Mouse (Mus musculus) E14TG2a.4 (cell line): ENCODE data around the gene Dars2.

Experiments used
- H3K27me3 ChIP-seq: 2 replicates; pipeline ENCODE4 v1.6.1; 2014; ENCODE audit warnings: low read length, control low read depth; ENCODE audit not compliant: insufficient read depth
- H3K36me3 ChIP-seq: 2 replicates; pipeline ENCODE4 v1.6.1; 2014; ENCODE audit warnings: low read length, control low read depth; ENCODE audit not compliant: insufficient read depth
- H3K4me1 ChIP-seq: replicated peaks from 2 replicates; pipeline ENCODE4 v1.6.1; 2014; ENCODE audit warnings: low read depth, low read length, control low read depth
- H3K4me3 ChIP-seq: replicated peaks from 2 replicates; pipeline ENCODE4 v1.5.1; 2014; ENCODE audit warnings: mild to moderate bottlenecking, low read length
- H3K9me3 ChIP-seq: 2 replicates; pipeline ENCODE4 v1.6.1; 2014; ENCODE audit warnings: low read length, control low read depth
- CTCF ChIP-seq: conservative IDR thresholded peaks from 2 replicates; pipeline ENCODE4 v1.5.1; 2014; ENCODE audit warnings: low read length
- NANOG ChIP-seq: IDR thresholded peaks from 2 replicates; pipeline ENCODE4 v1.6.1; 2014; ENCODE audit warnings: borderline replicate concordance, low read length, mixed read lengths
- POU5F1 ChIP-seq: IDR thresholded peaks from 2 replicates; pipeline ENCODE4 v1.6.1; 2014; ENCODE audit warnings: low read length, borderline replicate concordance

The Dars2 gene

DNA sequence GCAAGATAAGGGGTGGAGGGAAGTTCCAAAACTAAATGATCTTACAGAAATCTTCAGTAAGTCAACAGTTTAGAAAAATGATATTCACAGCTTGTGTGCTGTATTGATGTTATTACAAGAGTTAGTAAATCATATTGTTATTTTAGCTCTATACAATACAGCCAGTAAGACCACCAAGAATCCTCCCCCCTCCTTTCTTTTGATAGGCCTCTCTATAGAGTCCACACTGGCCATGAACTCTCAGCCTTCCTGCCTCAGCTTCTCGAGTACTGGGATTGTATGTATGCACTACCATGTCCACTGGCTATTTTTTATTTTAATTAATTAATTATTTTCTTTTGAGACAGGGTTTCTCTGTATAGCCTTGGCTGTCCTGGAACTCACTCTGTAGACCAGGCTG lies 7.1 kb downstream of the Dars2 start:
- no peaks in the 10 kb centered on the region for H3K9me3 ChIP-seq
- H3K4me1 ChIP-seq: no peaks in the 10 kb centered on the region
- TF ChIP-seq NANOG (no peak), CTCF (no peak), POU5F1 (no peak)
- no peaks in the 10 kb centered on the region for H3K27me3 ChIP-seq
- H3K36me3 ChIP-seq: peaks cover 78% of the 10 kb centered on the region
- no peak overlapping the region for H3K4me3 ChIP-seq

- TF ChIP-seq POU5F1: no peak
- TF ChIP-seq NANOG: no peak
- TF ChIP-seq CTCF: no peak
- Histone ChIP-seq H3K27me3 (no peaks in the 10 kb centered on the region), H3K4me1 (no peaks in the 10 kb centered on the region), H3K4me3 (no peak overlapping the region), H3K36me3 (peaks cover 79% of the 10 kb centered on the region), H3K9me3 (no peaks in the 10 kb centered on the region)
Observed at GRCm38 (mm10) chr1:161057164-161057563, 13.3 kb downstream of the Dars2 start.

- TF ChIP-seq POU5F1 (no peak), NANOG (no peak), CTCF (no peak)
- Histone ChIP-seq H3K27me3 (no peaks in the 10 kb centered on the region), H3K4me1 (0 out of 2 replicates have a peak, but pooled peaks cover 5% of the 10 kb centered on the region), H3K4me3 (no peak overlapping the region), H3K36me3 (peaks cover 90% of the 10 kb centered on the region), H3K9me3 (no peaks in the 10 kb centered on the region)
Observed at GRCm38 (mm10) chr1:161046972-161047371, 23.5 kb downstream of the Dars2 start.

DNA sequence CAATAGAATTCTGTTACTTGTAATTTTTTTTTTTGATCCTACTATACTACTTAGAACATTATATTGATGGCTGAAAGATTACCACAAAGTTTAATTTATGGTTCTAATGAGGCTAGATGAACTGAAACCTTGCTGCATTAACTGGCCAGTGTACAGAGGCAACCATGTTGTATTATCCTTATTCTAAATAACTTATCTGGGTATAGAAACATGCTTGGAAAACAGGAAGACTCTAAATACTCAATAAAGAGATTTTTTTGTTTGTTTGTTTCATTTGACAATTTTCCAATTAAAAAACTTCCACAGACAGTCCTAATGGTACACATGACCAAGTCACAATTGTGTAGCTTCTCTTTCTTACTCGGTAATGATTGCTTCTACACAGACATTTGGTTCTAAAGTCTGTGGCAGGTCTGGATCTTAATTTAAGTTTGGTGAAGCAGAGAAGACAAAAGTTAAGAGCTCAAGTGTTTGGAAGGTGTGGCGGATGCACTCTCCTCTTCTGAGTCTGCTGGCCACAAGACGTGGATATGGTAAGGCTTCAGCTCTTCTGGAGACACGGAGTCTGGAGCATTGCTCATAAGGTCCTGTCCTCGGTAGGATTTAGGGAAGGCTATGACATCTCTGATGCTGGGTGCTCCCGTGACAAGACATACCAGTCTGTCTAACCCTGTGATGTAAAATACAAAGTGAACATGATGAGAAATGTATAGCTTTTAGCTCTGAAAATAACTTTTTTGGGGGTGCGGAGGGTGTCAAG lies 29.0 kb downstream of the Dars2 start:
- 0 out of 2 replicates have a peak, but pooled peaks cover 5% of the 10 kb centered on the region for H3K4me1 ChIP-seq
- H3K36me3 ChIP-seq: peaks cover 79% of the 10 kb centered on the region
- TF ChIP-seq CTCF: no peak
- TF ChIP-seq NANOG: no peak
- no peak for TF ChIP-seq POU5F1
- H3K9me3 ChIP-seq: no peaks in the 10 kb centered on the region
- H3K4me3 ChIP-seq: no peak overlapping the region
- no peaks in the 10 kb centered on the region for H3K27me3 ChIP-seq

- H3K9me3 ChIP-seq: no peaks in the 10 kb centered on the region
- no peaks in the 10 kb centered on the region for H3K27me3 ChIP-seq
- H3K4me3 ChIP-seq: no peak overlapping the region
- H3K4me1 ChIP-seq: 0 out of 2 replicates have a peak, but pooled peaks cover 5% of the 10 kb centered on the region
- H3K36me3 ChIP-seq: peaks cover 79% of the 10 kb centered on the region
- TF ChIP-seq CTCF (no peak), NANOG (no peak), POU5F1 (no peak)
Observed at GRCm38 (mm10) chr1:161040855-161041254, 29.6 kb downstream of the Dars2 start.

GRCm38 (mm10) chr1:161040426-161040770 lies 30.1 kb downstream of the Dars2 start:
- Histone ChIP-seq H3K36me3 (peaks cover 79% of the 10 kb centered on the region), H3K27me3 (no peaks in the 10 kb centered on the region), H3K4me3 (no peak overlapping the region), H3K9me3 (no peaks in the 10 kb centered on the region), H3K4me1 (0 out of 2 replicates have a peak, but pooled peaks cover 5% of the 10 kb centered on the region)
- TF ChIP-seq CTCF (no peak), POU5F1 (no peak), NANOG (no peak)

- Histone ChIP-seq H3K4me3 (no peak overlapping the region), H3K9me3 (no peaks in the 10 kb centered on the region), H3K4me1 (0 out of 2 replicates have a peak, but pooled peaks cover 5% of the 10 kb centered on the region), H3K27me3 (no peaks in the 10 kb centered on the region), H3K36me3 (peaks cover 78% of the 10 kb centered on the region)
- TF ChIP-seq NANOG: no peak
- no peak for TF ChIP-seq POU5F1
- TF ChIP-seq CTCF: no peak
Observed at GRCm38 (mm10) chr1:161039741-161040425, 30.6 kb downstream of the Dars2 start.

DNA sequence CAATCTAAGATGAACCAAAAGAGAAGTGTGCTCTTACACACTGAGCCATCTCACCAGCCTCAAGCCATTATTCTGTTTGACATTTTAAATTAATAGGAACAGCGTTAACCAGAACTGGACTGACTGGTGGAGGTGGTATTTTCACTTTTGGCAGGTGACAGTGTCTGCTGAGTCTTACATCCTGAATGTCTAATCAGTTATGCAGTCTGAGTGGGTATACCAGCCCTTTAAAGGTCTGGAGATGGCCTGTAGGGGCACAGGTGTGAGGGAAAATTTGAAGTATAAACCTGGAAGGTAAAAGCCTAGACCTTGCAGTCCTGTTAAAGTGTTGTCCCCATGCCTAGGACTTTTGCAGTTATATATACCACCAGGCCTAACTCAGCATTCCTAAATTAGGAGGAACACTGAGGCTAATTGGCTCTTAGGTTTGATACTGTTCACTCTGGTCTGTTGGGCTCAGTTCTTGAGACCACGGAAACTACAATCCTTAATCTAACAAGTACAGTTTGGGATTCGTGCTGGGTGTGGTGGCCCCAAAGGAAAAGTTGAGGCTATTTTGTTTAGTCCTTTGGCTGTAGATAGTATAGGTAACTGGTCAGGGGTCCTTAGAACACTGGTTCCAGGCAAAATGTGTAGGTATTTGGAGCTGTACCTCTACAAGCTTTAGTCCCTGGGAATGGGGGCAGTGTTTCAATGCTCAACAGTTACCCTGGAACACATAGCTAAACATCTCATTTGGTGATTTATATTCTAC lies 31.3 kb downstream of the Dars2 start:
- TF ChIP-seq CTCF (no peak), NANOG (no peak), POU5F1 (no peak)
- H3K4me3 ChIP-seq: no peak overlapping the region
- no peaks in the 10 kb centered on the region for H3K27me3 ChIP-seq
- H3K36me3 ChIP-seq: peaks cover 70% of the 10 kb centered on the region
- 0 out of 2 replicates have a peak, but pooled peaks cover 5% of the 10 kb centered on the region for H3K4me1 ChIP-seq
- no peaks in the 10 kb centered on the region for H3K9me3 ChIP-seq
